Mouse (Mus musculus): Measurements from ENCODE around the gene Pnliprp1. TPM values are rescaled to one million over a fixed set of nuclear protein-coding genes. Genes with fewer than 3 reads are reported as not detected.

Pnliprp1 gene
- polyA plus RNA-seq, 1 experiment from 2014 or later: not detected

Other genes with a start within 250 kb of the Pnliprp1 start
- not detected in 2 replicates for gene Ccdc172, start 216.9 kb upstream of the Pnliprp1 start, polyA plus RNA-seq (2014; fragmentation: Nextera tagmentation; extraction: Ambion mirVana)
- gene Pnlip, start 76.4 kb upstream of the Pnliprp1 start, polyA plus RNA-seq (2014; fragmentation: Nextera tagmentation; extraction: Ambion mirVana): 0.15 TPM in 1 of 2 replicates, not detected in the other
- not detected in 2 replicates for gene Pnliprp2, start 30.8 kb downstream of the Pnliprp1 start, polyA plus RNA-seq (2014; fragmentation: Nextera tagmentation; extraction: Ambion mirVana)
- gene 1700019N19Rik, start 65.6 kb downstream of the Pnliprp1 start, polyA plus RNA-seq (2014; fragmentation: Nextera tagmentation; extraction: Ambion mirVana): not detected in 2 replicates
- gene Eno4, start 214.5 kb downstream of the Pnliprp1 start, polyA plus RNA-seq (2014; fragmentation: Nextera tagmentation; extraction: Ambion mirVana): 0.49 and 0.66 TPM in 2 replicates
- gene Hspa12a, start 214.8 kb downstream of the Pnliprp1 start, polyA plus RNA-seq (2014; fragmentation: Nextera tagmentation; extraction: Ambion mirVana): 31.9 and 35.2 TPM in 2 replicates